Mouse (Mus musculus) heart, embryonic 14.5 days (tissue): ENCODE data around the gene Dlgap4. TPM values are rescaled to one million over a fixed set of nuclear protein-coding genes. Genes with fewer than 3 reads are reported as not detected.
"Not testable (repeated sequence)": the region's sequence is repeated elsewhere in the genome, so short reads cannot be mapped to it uniquely, and the experiment has no call there.

ENCODE experiments used
- ATAC-seq: fragments of 200-750 bp; cut with Nextera tagmentation; 2 replicates; pipeline ENCODE4 v1.8.0; 2017; ENCODE audit warnings: low read depth, moderate TSS enrichment; ENCODE audit not compliant: insufficient number of reproducible peaks, insufficient read depth, low FRiP score
- H3K27ac ChIP-seq, 2 experiments: fragments of 200-500 bp in 1 of 2; fragments of 300-500 bp in 1 of 2; sonication (generic) in 1 of 2; replicated peaks in 1 of 2; 2 replicates each; pipeline ENCODE4 v1.5.1; 2012 to 2014; ENCODE audit warnings: low read depth in 2 of 2, low read length in 2 of 2, control low read depth in 1 of 2, mild to moderate bottlenecking in 1 of 2, mixed read lengths in 1 of 2; ENCODE audit not compliant: control insufficient read depth in 1 of 2, insufficient read depth in 1 of 2
- H3K27me3 ChIP-seq: fragments of 300-500 bp; sonication (generic); 2 replicates; pipeline ENCODE4 v1.6.1; 2014; ENCODE audit warnings: mild to moderate bottlenecking, low read length, control low read depth; ENCODE audit not compliant: control insufficient read depth, insufficient read depth
- H3K36me3 ChIP-seq: fragments of 300-500 bp; sonication (generic); 2 replicates; pipeline ENCODE4 v1.6.1; 2014; ENCODE audit warnings: mild to moderate bottlenecking, control low read depth, low read length, mixed read lengths; ENCODE audit not compliant: control insufficient read depth, insufficient read depth
- H3K4me1 ChIP-seq, 2 experiments: fragments of 200-500 bp in 1 of 2; fragments of 300-500 bp in 1 of 2; sonication (generic) in 1 of 2; 2 replicates each; pipeline ENCODE4 v1.6.1; 2012 to 2014; ENCODE audit warnings: low read length in 2 of 2, control low read depth in 1 of 2, mixed read lengths in 1 of 2; ENCODE audit not compliant: control insufficient read depth in 2 of 2, insufficient read depth in 2 of 2
- H3K4me2 ChIP-seq: fragments of 300-500 bp; sonication (generic); 2 replicates; pipeline ENCODE4 v1.6.1; 2014; ENCODE audit warnings: mild to moderate bottlenecking, low read length
- H3K4me3 ChIP-seq, 2 experiments: fragments of 200-500 bp in 1 of 2; fragments of 300-500 bp in 1 of 2; sonication (generic) in 1 of 2; 2 replicates each; pipeline ENCODE4 v1.5.1; 2012 to 2014; ENCODE audit warnings: low read length in 2 of 2, mild to moderate bottlenecking in 2 of 2, control low read depth in 1 of 2, low read depth in 1 of 2, moderate library complexity in 1 of 2; ENCODE audit not compliant: control insufficient read depth in 1 of 2, insufficient read depth in 1 of 2
- H3K9ac ChIP-seq: fragments of 300-500 bp; sonication (generic); 2 replicates; pipeline ENCODE4 v1.6.1; 2014; ENCODE audit warnings: mild to moderate bottlenecking, low read length
- H3K9me3 ChIP-seq: fragments of 300-500 bp; sonication (generic); 2 replicates; pipeline ENCODE4 v1.6.1; 2016; ENCODE audit warnings: low read length, control low read depth; ENCODE audit not compliant: control insufficient read depth
- WGBS: fragments of 180-500 bp; shearing (Covaris S2); extraction: QIAGEN DNeasy Blood & Tissue Kit; methylation state at CpG from one replicate; pipeline ENCODE4 v1.1.7; 2014; 5-methylcytosine and 5-hydroxymethylcytosine counted together
- polyA plus RNA-seq: library from polyadenylated mRNA; unstranded; fragments of >200 nt; fragmentation: Nextera tagmentation; extraction: Ambion mirVana; gene quantifications from 2 replicates; pipeline ENCODE4 v1.2.1, GENCODE M21; 2014

The Dlgap4 gene
- polyA plus RNA-seq, 1 experiment from 2014 or later, result 57.6 TPM

DNA sequence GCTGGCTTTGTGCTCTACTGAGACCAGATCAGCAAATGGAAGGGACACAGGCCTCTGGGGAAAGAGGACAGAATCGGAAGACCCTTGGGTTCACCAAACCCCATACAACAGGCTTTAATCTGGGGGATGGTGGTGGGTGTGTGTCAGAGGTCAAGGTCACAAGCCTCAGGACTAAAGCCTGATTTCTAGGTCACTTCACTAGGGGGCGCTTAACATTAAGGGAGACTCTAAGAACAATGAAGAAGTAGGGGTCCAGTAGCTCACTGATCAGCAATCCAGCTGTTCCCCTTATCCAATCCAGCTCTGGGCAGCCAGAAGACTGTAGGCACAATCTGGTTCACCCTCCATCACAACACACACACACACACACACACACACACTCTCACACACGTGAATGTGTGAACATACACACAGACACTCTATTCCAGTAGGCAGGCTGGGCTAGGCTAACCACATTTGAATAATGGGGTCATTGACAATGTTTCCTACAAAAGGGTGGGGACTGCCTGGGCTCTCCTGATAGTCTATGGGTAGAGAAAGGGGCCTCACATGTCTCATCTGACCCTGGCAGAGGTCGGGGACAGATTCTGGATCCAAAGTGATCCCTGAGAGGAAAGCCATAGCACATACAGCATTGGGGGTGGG, 168.5 kb downstream of the Dlgap4 start:
- Histone ChIP-seq H3K4me3 (no peak overlapping the region), H3K9me3 (no peaks in the 10 kb centered on the region), H3K4me1 (peaks cover 30 to 51% of the 10 kb centered on the region in 2 experiments), H3K27ac (no peak overlapping the region), H3K36me3 (peaks cover 38% of the 10 kb centered on the region), H3K27me3 (no peaks in the 10 kb centered on the region), H3K9ac (no peak overlapping the region), H3K4me2 (no peak overlapping the region)
- ATAC-seq, result no peak
- 53% methylated on average over 4 of the region's 4 CpGs for WGBS

DNA sequence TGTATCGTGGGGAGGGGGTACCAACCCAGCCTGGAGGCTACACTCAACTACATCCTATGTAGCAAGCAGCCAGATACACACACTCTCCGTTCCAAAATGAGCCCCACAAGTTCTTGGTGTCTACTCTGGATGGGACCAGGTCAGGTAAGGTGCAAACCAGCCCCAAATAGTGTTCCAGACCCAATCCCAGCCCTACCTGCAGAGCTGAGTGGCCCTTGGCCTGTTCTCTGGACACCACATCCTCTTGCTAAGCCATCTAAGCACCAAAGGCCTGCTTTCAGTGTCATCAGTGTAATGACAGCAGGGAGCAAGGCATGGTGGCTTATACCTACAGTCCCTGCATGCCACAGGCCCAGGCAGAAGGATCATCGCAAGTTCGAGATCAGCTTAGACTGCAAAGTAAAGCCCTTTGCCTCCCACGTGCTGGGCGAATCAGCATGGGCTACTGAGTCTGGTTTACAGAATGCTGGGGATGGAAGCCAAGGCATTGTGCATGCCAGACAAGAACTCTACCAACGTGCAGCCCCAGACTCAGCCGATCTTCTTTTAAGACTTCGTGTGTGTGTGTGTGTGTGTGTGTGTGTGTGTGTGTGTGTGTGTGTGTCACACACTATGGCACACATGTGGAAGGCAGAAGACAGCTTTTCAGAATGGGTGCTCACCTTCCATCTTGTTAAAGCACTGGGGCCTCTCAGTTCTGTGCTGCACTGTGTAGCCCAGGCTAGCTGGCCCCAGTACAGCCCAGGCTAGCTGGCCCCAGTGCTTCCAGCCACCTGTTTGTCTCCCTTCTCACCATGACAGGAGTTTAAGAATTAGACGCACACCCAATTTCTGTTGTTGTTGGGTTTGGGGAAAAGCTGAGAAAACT, 169.2 kb downstream of the Dlgap4 start:
- Histone ChIP-seq H3K27ac (peak overlapping the region; percentile 17 to 45; a peak in 3 of 4 replicates), H3K4me1 (peaks cover 25 to 45% of the 10 kb centered on the region in 2 experiments), H3K27me3 (no peaks in the 10 kb centered on the region), H3K36me3 (peaks cover 38% of the 10 kb centered on the region), H3K9ac (no peak overlapping the region), H3K4me3 (no peak overlapping the region), H3K4me2 (no peak overlapping the region), H3K9me3 (no peaks in the 10 kb centered on the region)
- ATAC-seq, result no peak
- 75% methylated on average over 10 of the region's 10 CpGs for WGBS

DNA sequence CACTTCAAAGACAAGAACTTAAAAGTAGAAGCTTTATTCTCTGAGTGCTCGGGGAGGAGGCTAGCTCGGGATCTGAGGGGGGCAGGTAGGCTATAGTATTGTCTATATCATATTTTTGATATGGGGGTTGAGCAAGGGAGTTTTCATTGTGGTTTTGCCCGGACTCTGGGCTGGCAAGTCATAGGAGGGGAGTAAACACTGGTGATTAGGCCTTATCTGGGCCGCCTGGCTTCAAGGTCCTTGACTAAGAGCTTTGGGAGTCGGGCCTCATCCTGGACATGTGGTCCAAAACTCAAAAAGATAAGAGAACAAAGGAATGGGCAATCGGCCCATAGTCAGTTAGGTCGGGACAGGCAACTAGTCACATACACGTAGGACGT, 169.8 kb downstream of the Dlgap4 start:
- Histone ChIP-seq H3K4me2 (peak overlapping the region; percentile 7; the same call in 1 of the 2 replicates), H3K36me3 (peaks cover 34% of the 10 kb centered on the region), H3K9me3 (no peaks in the 10 kb centered on the region), H3K4me1 (peaks cover 23 to 38% of the 10 kb centered on the region in 2 experiments), H3K27me3 (no peaks in the 10 kb centered on the region), H3K27ac (peak overlapping the region; percentile 17 to 52; a peak in 3 of 4 replicates), H3K9ac (no peak overlapping the region), H3K4me3 (no peak overlapping the region)
- no peak for ATAC-seq
- 15% methylated on average over 9 of the region's 9 CpGs for WGBS

DNA sequence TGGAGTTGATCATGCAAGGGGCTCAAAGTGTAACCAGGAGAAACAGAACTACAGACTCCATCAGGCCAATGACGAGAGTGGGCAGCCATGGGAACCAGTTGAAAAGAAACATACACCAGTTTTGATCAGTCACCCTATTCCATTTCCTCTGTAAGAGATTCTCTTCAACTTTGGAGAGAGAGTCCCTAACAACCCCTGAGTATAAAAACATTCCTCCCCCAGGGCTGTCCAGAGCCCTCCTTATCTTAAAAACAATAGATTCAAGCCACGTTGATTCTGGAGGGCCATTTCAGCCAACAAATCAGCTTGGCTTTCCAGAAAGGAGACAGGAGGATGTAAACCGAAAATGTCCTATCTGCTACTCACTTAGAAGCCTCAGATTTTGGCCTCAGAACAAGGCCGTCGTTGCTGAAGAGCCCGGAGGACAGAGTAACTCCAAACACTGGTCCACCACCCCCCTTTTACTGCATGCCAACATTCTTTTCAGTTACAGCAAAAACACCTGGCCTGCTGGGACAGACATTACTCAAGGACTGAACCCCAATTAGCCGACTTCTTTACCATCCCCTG, 170.6 kb downstream of the Dlgap4 start:
- Histone ChIP-seq H3K27ac (peak overlapping the region; percentile 52 to 57; a peak in 3 of 4 replicates), H3K4me2 (no peak overlapping the region), H3K36me3 (peaks cover 26% of the 10 kb centered on the region), H3K4me1 (peaks cover 16 to 31% of the 10 kb centered on the region in 2 experiments), H3K9me3 (no peaks in the 10 kb centered on the region), H3K9ac (no peak overlapping the region), H3K27me3 (no peaks in the 10 kb centered on the region), H3K4me3 (no peak overlapping the region)
- no peak for ATAC-seq
- WGBS, result 25% methylated on average over 7 of the region's 7 CpGs

DNA sequence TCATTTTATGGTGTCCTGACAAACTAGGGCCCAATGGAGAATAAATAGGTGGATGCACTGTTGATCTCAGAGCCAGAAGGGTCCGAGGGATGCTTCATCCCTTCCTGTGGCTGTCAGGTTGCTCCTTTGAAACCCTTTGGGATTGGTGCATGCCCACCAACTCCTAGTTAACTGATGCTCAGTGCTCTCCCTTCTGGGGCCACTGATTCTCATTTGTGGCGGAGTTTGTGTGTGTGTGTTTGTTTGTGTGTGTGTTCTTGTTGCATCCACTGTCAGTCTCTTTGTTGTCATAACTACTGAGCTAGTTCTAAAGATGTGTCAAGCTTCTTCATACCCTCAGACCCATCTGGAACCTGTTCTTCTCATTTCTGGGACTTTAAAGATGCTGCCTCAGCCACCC, 171.4 kb downstream of the Dlgap4 start:
- Histone ChIP-seq H3K4me3 (no peak overlapping the region), H3K9me3 (no peaks in the 10 kb centered on the region), H3K36me3 (peaks cover 24% of the 10 kb centered on the region), H3K27me3 (no peaks in the 10 kb centered on the region), H3K27ac (no peak overlapping the region), H3K4me2 (no peak overlapping the region), H3K9ac (no peak overlapping the region), H3K4me1 (peaks cover 15 to 27% of the 10 kb centered on the region in 2 experiments)
- WGBS, result 91% methylated on average over 2 of the region's 2 CpGs
- ATAC-seq, result no peak

DNA sequence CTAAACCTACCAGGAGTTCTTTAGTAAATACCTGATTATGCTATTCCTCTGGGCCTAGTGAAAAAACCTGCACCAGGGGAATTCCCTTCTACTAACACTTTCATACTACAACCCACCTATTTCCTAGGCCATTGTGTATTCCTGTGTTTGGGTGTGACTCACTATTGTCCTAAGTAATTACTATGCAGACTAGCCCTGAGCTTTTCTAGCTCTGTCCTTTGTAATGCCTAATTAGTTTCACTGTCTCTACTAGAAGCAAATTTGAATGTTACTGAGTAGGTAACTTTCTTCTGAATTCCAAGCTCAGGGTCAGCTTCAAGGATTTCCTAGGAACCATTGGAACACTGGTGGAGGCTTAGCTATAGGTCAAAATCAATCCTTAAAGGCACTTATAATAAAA, 172.9 kb downstream of the Dlgap4 start:
- H3K9me3 ChIP-seq, ATAC-seq, H3K27me3 ChIP-seq: not testable (repeated sequence)

DNA sequence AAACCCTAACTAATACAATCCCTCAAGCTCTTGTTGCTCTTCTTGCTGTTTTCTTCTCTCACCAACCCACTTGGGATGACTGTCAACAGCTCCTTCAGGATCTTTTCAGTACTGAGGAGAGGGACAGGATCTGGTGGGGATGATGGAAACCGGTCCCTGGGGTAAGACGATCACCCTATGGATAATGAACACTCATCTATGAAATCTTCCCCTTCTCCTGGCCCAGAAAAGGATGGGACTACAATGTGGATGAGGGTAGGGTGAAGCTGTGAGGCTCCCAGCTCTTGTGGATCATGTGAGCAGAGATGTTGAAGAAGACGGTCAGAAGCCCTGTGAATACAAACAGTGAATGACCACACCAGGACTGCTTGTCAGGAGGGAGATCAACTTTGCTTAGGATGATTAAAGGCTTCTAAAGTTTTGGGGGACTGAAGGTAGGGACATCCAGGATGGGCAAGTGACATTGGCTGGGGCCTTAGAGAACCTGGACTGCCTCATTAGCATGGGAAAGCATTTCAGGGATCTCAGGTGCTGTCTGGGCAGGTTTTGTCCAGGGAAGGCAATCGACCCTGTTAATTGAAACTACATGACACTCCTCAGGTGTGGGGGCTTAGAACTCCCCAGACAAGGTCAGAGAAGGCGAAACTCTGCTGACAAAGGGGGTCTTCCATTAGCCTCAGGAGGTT, 173.7 kb downstream of the Dlgap4 start:
- no peak overlapping the region for H3K4me3 ChIP-seq
- no peaks in the 10 kb centered on the region for H3K27me3 ChIP-seq
- 88% methylated on average over 5 of the region's 5 CpGs for WGBS
- peaks cover 7% of the 10 kb centered on the region for H3K9me3 ChIP-seq
- no peak overlapping the region for H3K9ac ChIP-seq
- no peak overlapping the region for H3K27ac ChIP-seq
- peaks cover 13 to 18% of the 10 kb centered on the region in 2 experiments for H3K4me1 ChIP-seq
- no peak for ATAC-seq
- peaks cover 1% of the 10 kb centered on the region; the same call in 1 of the 2 replicates for H3K36me3 ChIP-seq
- H3K4me2 ChIP-seq, result no peak overlapping the region

More for the DNA sequence above, 172.9 kb downstream of the Dlgap4 start:
- H3K4me3 ChIP-seq, H3K36me3 ChIP-seq, H3K9ac ChIP-seq, H3K27ac ChIP-seq, H3K4me2 ChIP-seq: not testable (repeated sequence)
- H3K4me1 ChIP-seq, result peaks cover 13 to 20% of the 10 kb centered on the region in 2 experiments
